Mouse (Mus musculus) spleen, adult 12 weeks (tissue): Measurements from ENCODE around the gene Rxra.
A peak's percentile ranks its signal among the peaks of the same experiment; 100 is the strongest.

ENCODE experiments used
- DNase-seq: peaks from one replicate; pipeline ENCODE4 v3.0.0; 2022; ENCODE audit warnings: low spot score

Gene Rxra

GRCm38 (mm10) chr2:27702283-27702682 lies 26.0 kb downstream of the Rxra start:
- no peak for DNase-seq

DNA sequence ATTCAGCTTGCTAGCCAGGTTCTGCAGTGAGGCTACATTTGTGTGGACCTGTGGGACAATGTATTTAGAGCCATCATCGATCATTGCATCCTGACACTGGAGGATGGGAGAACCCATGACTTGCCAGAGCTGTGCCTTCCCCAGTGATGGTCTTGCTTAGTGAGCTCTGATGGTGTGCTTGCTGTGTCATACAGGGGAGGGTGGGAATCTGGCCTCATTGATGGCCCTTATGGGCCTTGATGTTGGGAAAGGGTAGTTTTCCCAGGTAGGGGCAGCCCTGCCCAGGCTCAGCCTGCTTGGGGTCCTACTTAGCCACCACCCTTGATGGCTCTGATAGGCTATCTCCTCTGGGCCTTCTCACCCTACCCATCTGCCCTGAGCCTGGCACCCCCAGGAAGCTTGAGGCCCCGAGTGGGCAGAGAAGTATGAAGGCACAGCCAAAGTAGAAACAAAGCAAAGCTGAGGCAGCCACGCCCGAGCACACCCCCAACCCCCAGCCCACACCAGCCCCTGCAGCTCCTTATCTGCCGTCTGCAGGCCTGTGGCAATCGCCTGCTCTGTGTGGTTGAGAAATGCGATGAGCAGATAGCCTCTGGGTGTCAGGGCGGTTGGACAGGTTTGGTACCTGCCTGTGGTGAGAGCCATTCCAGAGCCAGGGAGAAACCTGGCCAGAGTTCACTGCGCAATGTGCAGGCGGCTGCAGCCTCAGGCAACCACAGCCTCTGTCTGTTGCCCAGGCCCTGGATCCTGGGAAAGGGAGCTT lies 26.8 kb downstream of the Rxra start:
- peak; percentile 12 for DNase-seq

DNA sequence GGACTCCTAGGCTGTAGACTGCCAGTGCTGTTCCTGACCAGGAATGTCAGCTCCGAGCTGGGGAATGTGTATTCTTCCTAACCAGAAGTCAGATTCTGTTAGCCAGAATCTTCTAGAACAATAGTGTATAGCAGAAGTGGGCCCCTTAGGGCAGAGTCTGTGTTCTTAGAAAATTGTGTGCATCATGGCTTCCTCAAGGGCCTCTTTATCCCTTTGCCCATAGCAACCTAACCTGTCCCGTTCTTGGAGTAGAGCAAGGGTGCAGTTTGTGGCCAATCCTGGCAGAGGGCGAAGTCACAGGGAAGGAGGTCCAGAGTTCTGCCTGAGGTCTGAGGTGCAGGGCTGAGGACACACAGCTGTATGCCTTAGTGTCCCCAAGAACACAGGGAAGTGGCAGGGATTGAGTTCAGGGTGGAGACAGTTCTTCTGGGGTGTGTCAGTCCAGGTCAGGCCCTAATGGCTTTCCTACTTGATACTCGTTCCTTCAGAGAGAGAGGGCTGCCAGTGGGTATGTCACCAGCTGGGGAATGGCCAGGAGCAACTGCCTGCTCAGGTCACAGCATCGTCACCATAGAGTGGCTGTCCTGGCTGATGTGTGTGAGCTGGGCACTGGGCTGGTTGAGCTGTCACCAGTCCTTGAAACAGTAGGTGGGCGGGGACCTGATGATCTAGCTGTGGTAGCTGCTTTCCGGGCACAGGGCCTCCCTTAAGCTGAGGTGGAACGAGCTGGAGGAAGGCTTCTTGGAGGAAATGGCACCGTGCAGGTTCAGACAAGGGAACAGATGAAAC lies 27.8 kb downstream of the Rxra start:
- no peak for DNase-seq

- DNase-seq = no peak
Measured at GRCm38 (mm10) chr2:27704641-27705040, 28.4 kb downstream of the Rxra start.

- no peak for DNase-seq
Measured at GRCm38 (mm10) chr2:27710871-27711382, 34.7 kb downstream of the Rxra start.

- DNase-seq = no peak
Measured at GRCm38 (mm10) chr2:27712626-27713025, 36.4 kb downstream of the Rxra start.

DNA sequence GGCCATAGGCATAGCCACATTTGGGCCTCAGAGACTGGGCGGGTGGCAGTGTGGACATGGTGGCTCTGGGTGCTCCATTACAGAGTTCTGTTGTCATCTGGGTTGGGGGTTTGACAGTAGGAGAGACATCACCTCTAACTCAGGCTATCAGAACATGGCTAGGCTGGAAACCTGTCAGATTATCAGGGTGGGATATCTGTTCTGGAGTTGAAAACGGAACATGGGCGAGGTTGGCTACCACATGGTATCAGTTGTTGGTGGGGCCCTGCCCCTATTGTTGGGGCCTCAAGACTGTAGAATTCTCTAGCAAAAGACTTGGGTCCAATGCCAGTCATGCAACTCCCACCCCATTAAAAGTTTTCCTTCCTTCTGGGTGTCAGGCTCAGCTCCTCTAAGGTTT lies 37.1 kb downstream of the Rxra start:
- no peak for DNase-seq

DNA sequence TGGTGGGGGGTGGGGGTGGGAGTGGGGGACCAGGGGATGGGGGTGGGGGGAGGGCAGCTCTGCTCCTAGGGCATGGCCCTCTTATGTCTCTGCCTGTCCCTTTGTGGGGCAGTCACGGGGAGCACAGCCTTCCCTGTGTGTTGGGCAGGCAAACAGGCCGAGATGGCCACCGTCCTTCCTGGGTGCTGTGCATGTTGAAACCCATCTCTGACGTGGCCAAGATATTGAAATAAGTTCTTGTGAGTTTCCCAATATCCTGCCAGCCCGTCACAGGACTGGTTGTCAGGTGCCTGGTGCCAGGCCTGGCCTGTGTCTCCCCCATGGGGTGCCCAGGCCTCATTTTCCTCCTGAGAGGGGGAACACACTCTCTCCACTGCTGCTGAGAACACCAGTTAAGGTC lies 37.9 kb downstream of the Rxra start:
- no peak for DNase-seq

- no peak for DNase-seq
Measured at GRCm38 (mm10) chr2:27715221-27715620, 39.0 kb downstream of the Rxra start.

DNA sequence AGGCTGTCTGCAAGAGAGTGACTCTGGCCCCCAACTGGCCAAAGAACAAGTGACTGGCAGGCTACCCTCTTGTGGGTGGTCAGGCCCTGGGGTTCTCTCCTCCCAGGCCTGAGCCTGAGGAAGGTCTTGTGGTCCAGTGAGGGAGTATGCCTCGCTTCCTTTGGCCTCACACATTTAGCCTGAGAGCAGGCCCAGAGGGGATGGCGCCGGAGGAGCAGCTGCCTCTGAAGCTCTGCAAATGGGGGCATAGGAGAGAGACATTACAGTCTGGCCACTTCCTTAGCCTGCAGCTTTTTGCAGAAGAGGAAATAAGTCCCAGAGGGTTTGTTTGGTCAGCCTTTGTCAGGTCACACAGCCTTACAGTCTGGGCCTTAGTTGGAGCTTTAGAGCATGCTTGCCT lies 40.1 kb downstream of the Rxra start:
- DNase-seq = no peak

- DNase-seq = no peak
Measured at GRCm38 (mm10) chr2:27718191-27718590, 42.0 kb downstream of the Rxra start.

DNA sequence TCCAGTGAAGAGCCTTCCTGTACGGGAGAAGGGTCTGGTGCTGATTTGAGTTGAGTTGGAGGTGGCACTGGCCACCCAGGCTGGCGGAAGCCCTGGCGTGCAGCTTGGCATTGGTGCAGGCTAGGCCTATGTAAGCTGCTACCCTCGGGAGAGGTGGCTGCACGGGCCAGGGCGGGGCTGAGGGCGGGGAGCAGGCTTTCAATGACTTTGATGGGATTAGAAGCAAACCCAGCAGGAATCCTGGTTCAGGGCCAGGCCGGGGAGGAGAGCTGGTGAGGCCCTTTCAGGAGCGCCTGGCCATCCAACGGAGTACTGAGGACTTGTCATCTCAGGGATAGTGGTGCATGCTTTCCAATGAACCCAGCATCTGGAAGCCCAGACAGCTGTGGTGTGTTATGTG lies 43.4 kb downstream of the Rxra start:
- DNase-seq = no peak

DNA sequence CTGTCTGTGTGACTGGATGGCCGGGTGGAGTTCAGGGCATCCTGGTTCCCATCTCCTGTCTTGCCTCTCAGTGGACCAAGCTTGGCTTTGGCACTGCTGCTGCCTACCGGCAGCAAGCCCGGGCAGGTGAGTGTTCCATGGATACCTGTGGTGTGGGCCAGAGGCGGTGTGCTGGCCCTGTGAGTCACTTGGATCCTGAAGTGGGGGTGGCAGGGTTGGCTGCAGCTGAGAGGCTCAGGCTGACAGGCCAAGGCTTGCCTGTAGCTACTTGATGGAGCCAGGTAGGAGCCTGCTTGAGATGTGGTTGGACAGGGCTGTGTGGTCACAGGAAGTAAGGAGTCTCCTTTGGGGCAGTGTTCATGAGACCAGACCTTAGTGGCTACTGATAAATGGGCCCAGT lies 45.4 kb downstream of the Rxra start:
- DNase-seq = no peak

- DNase-seq = no peak
Measured at GRCm38 (mm10) chr2:27724729-27725316, 48.6 kb downstream of the Rxra start.

DNA sequence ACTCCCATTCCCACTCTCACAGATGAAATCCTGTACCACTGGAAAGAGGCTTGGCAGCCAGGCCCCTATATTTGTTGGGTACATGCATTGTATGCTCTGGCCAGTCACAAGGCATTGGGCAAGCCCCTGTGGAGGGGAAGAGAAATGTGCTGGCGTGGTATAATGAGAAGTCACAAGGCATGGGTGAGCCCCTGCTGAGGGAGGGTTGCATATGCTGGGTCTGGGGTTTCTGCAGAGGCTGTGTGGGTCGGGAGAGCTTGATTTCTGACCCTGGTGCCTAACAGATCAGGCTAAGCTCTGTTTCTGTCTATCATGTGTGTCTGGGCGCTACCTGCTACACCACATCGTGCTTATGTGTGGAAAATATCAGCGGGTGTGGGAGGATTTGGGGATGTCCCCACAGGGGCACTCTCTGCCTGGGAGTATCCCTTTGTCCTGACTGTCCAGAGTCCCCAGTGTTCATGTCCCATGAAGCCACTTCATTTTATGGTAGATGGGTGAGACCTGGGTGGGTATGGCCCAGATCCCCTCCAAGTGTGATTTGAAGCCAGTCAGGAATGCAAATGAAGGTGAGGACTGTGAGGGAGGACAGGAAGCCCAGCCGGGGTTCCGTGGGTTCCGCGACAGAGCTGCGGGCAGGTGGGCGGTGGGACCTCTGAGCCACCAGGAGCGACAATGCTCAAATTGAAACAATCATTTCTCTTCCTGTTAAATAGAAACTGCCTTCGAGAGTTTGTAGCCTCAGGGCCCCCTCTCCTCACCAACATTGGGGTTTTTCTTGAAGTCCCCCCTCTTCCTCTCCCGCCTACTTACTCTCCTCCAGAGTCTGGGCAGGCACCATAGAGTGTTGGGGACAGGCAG lies 52.0 kb downstream of the Rxra start:
- no peak for DNase-seq

DNA sequence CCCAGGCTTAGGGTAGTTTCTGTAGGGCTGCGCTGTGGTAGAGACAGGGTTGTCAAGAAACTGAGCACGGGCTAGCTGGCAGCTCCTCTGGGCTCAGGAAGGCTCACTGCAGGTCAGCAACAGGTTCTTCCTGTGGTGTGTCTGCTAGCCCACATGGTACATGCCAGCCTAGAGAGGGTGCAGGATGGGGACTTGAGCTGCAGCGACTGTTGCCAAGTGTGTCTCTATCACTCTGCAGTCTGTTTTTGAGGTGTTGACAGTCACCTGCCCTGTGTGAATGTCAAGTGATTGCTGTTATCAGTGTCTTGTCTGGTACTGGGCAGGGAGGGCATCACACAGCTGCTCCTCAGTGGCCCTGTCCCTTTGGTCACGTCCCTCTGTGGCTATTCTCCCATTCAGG lies 52.8 kb downstream of the Rxra start:
- no peak for DNase-seq

GRCm38 (mm10) chr2:27730002-27730905 lies 54.0 kb downstream of the Rxra start:
- DNase-seq = no peak

GRCm38 (mm10) chr2:27733021-27733420 lies 56.8 kb downstream of the Rxra start:
- no peak for DNase-seq

GRCm38 (mm10) chr2:27734328-27734727 lies 58.1 kb downstream of the Rxra start:
- no peak for DNase-seq

DNA sequence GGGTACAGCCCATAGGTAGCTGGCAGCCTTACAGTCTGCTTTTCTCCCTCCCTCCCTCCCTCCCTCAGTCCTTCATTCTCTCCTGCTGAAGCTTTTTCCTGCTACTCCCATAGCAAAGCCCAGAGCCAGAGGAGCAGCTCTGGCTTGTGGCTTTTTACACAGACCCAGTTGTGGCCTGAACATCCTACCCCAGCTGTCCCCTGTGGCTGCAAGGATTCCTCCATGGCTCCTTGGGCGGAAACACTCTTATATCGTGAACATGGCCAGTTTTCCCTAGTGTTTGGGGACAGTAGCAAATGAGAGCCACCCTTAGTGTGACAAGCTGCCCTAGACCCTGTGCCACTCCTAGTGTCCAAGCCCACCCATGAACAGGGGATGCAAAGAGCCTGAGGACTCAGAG lies 58.6 kb downstream of the Rxra start:
- DNase-seq = no peak

DNA sequence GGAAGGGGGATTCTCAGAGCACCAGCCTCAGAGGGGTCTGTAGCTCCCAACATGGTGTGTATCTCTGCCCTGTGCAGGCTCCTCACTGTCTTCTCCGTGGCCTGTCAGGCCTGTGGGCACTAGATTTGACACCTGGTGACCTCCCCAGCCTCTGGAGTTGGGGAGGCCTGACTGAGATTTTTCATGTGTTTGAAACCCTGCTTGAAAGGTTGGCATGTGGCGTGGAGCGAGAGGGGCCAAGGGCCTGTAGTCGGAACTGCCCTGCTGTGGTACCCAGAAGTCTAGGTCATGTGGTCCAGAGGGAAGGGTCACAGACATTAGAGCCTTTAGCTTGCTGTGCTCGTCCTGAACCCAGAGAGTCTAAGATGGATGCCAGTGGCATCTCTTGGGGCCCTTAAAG lies 60.6 kb downstream of the Rxra start:
- DNase-seq = no peak
